Mouse (Mus musculus) forebrain, postnatal 0 days (tissue): Measurements from ENCODE around the gene Unc79. TPM values are rescaled to one million over a fixed set of nuclear protein-coding genes. Genes with fewer than 3 reads are reported as not detected.

Experiments used
- ATAC-seq: fragments of 200-750 bp; cut with Nextera tagmentation; 2 replicates; pipeline ENCODE4 v1.8.0; 2017; ENCODE audit warnings: mild to moderate bottlenecking, moderate library complexity
- DNase-seq: peaks from one replicate; pipeline ENCODE4 v3.0.0-alpha.2; 2015
- H3K27ac ChIP-seq: fragments of 300-500 bp; sonication (generic); 2 replicates; pipeline ENCODE4 v1.5.1; 2014; ENCODE audit warnings: low read depth, mild to moderate bottlenecking, antibody characterized with exemption, low read length, moderate library complexity, mixed read lengths
- H3K27me3 ChIP-seq: fragments of 300-500 bp; sonication (generic); 2 replicates; pipeline ENCODE4 v1.6.1; 2014; ENCODE audit warnings: mild to moderate bottlenecking, low read length, mixed read lengths; ENCODE audit not compliant: insufficient read depth
- H3K36me3 ChIP-seq: fragments of 300-500 bp; sonication (generic); 2 replicates; pipeline ENCODE4 v1.6.1; 2014; ENCODE audit warnings: mild to moderate bottlenecking, moderate library complexity; ENCODE audit not compliant: insufficient read depth
- H3K4me1 ChIP-seq: fragments of 300-500 bp; sonication (generic); 2 replicates; pipeline ENCODE4 v1.6.1; 2014; ENCODE audit warnings: antibody characterized with exemption; ENCODE audit not compliant: insufficient read depth
- H3K4me2 ChIP-seq: fragments of 300-500 bp; sonication (generic); 2 replicates; pipeline ENCODE4 v1.6.1; 2014; ENCODE audit warnings: low read depth, mild to moderate bottlenecking, moderate library complexity
- H3K4me3 ChIP-seq: fragments of 300-500 bp; sonication (generic); 2 replicates; pipeline ENCODE4 v1.5.1; 2014; ENCODE audit warnings: low read depth, low read length, mixed read lengths
- H3K9ac ChIP-seq: fragments of 300-500 bp; sonication (generic); 2 replicates; pipeline ENCODE4 v1.6.1; 2014; ENCODE audit warnings: mild to moderate bottlenecking
- H3K9me3 ChIP-seq: fragments of 300-500 bp; sonication (generic); 2 replicates; pipeline ENCODE4 v1.6.1; 2016; ENCODE audit warnings: low read length
- CTCF ChIP-seq: sonication (generic); IDR thresholded peaks from 2 replicates; pipeline ENCODE4 v1.5.1; 2016; ENCODE audit warnings: antibody characterized with exemption, control low read depth, low read depth
- WGBS: fragments of 180-500 bp; shearing (Covaris S2); extraction: QIAGEN DNeasy Blood & Tissue Kit; methylation state at CpG from one replicate; pipeline ENCODE4 v1.1.7; 2014; 5-methylcytosine and 5-hydroxymethylcytosine counted together
- polyA plus RNA-seq: library from polyadenylated mRNA; unstranded; fragments of >200 nt; fragmentation: Nextera tagmentation; extraction: Ambion mirVana; gene quantifications from 2 replicates; pipeline ENCODE4 v1.2.1, GENCODE M21; 2015
- total RNA-seq: library from RNA; depleted of rRNA; stranded (reverse); fragments of >200 nt; gene quantifications from 2 replicates; pipeline ENCODE4 v1.2.3, GENCODE M21; 2014

Unc79 gene
- total and polyA plus RNA-seq, 2 experiments from 2014 or later = 4.4 to 52.9 TPM

DNA sequence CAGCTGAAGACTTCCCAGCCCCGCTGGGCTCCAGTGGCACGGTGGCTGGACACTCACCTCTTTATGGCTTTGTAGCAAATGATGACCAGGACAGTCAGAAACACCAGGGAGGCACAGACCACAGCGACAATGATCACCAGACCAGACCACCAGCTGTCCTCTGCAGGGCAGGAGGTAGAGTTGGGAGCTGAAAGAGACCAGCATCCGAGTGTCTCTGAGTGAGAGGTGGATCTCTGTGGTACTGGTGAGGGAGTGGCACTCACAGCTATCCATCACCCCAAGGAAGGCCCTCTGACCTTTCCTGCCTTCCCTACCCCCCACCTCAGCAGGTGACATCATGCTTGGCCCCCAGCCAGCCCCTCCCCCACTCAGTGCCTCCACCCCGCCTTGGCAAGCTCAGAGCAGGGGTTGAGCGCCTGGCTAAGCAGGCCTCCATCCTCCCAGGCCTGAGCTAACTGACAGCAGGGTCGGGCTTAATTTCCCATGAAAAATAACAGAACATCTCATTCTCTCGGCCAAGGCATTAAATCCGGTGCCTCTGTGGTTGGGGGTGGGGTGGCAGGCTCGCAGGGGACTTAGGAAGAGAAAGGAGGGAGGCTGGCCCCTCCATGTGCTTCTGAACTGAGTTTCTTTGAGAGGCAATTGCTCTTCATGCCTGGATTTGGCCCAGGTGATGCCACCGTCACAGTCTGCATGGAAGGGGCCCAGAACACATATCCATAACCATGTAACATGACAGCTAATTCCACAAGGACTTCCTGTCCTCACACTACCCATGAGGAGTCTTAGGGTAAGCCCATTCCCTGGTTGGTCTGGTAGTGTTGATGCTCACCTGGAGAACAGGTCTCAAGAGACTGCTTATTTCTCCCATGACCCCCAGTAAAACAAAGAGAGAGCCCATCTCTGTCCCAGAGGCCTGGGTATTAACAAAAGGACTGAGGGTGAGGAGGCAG lies 254.2 kb downstream of the Unc79 start:
- 21% methylated on average over 11 of the region's 11 CpGs for WGBS
- Histone ChIP-seq H3K9me3 (no peaks in the 10 kb centered on the region), H3K27ac (no peak overlapping the region), H3K4me1 (peaks cover 3% of the 10 kb centered on the region; the same call in 1 of the 2 replicates), H3K27me3 (no peaks in the 10 kb centered on the region), H3K9ac (no peak overlapping the region), H3K4me3 (no peak overlapping the region), H3K36me3 (no peaks in the 10 kb centered on the region), H3K4me2 (no peak overlapping the region)
- ATAC-seq (peak; percentile 48; the same call in 1 of the 2 replicates), DNase-seq (no peak)
- TF ChIP-seq CTCF = no peak

DNA sequence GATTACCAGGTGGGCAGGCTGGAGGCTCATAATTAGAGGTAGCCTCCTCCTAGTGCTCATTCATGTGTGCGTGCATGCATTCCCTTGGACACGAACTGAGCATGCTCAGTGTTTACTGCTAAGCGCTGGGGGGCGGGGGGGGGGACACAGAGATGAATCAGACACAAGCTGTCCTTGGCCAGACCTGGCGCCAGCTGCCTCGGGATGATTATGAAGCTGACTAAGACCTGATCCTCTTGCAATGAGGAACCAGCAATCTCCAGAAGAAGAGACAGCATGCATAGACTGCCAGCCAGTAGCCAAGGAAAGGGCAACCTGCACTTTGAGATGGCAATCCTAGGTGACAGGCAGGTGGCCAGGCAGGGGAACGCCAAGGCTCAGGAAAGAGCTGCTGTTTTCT lies 256.9 kb downstream of the Unc79 start:
- H3K27me3 ChIP-seq = no peaks in the 10 kb centered on the region
- H3K36me3 ChIP-seq = no peaks in the 10 kb centered on the region
- no peak for DNase-seq
- H3K4me3 ChIP-seq = no peak overlapping the region
- H3K27ac ChIP-seq = no peak overlapping the region
- H3K4me1 ChIP-seq = peaks cover 3% of the 10 kb centered on the region; the same call in 1 of the 2 replicates
- TF ChIP-seq CTCF = no peak
- ATAC-seq = no peak
- H3K9ac ChIP-seq = no peak overlapping the region
- 66% methylated on average over 7 of the region's 7 CpGs for WGBS
- no peak overlapping the region for H3K4me2 ChIP-seq
- no peaks in the 10 kb centered on the region for H3K9me3 ChIP-seq

DNA sequence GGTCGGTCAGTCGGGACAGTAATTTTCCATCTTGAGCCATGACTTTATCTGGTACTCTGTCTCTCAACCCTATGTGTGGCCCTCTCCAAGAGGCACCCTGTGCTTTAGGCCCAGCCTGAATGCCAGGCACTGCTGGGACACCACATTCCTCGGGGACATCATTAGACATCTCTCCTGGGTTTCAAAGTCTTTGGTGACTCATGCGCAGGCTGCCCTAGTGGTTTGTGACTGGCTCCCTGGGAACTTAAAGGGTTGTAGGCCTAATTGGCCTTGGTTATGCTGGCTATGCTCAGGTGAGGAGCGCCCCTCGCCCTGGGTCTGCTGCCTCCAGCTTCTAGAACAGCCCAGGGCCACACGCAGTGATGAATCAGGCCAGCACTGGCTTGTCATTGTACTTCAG lies 260.9 kb downstream of the Unc79 start:
- H3K4me1 ChIP-seq = 0 out of 2 replicates have a peak, but pooled peaks cover 8% of the 10 kb centered on the region
- no peaks in the 10 kb centered on the region for H3K27me3 ChIP-seq
- H3K36me3 ChIP-seq = no peaks in the 10 kb centered on the region
- H3K27ac ChIP-seq = no peak overlapping the region
- no peak overlapping the region for H3K4me2 ChIP-seq
- TF ChIP-seq CTCF = no peak
- no peak overlapping the region for H3K4me3 ChIP-seq
- DNase-seq (no peak), ATAC-seq (no peak)
- H3K9me3 ChIP-seq = no peaks in the 10 kb centered on the region
- WGBS = 91% methylated on average over 7 of the region's 7 CpGs
- no peak overlapping the region for H3K9ac ChIP-seq

- Histone ChIP-seq H3K4me3 (no peak overlapping the region), H3K27me3 (no peaks in the 10 kb centered on the region), H3K9ac (no peak overlapping the region), H3K4me2 (no peak overlapping the region), H3K27ac (no peak overlapping the region), H3K9me3 (no peaks in the 10 kb centered on the region), H3K36me3 (no peaks in the 10 kb centered on the region), H3K4me1 (0 out of 2 replicates have a peak, but pooled peaks cover 8% of the 10 kb centered on the region)
- ATAC-seq (no peak), DNase-seq (no peak)
- 58% methylated on average over 5 of the region's 5 CpGs for WGBS
- TF ChIP-seq CTCF = no peak
Observed at GRCm38 (mm10) chr12:103211078-103211477, 262.4 kb downstream of the Unc79 start.

DNA sequence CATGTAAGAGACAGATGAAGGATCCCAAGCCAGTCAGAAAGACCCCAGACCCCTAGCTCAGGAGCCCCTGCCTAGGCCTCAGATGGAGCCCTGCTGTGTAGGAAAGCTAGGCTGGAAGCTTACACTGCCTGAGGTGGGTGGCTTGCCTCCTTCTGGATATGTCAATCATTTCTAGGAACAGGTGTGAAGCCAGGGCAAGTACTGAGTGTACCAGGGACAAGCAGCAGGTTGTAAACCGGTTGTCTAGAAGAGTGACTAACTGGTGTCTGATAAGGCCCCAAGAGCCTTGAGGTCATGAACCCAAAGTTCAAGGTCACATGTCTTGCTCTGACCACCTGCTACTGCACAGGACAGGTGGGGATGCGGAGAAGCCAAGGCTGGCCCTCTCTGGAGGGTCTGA lies 264.9 kb downstream of the Unc79 start:
- H3K27me3 ChIP-seq = no peaks in the 10 kb centered on the region
- no peak for DNase-seq
- H3K4me2 ChIP-seq = no peak overlapping the region
- TF ChIP-seq CTCF = no peak
- no peaks in the 10 kb centered on the region for H3K9me3 ChIP-seq
- H3K36me3 ChIP-seq = no peaks in the 10 kb centered on the region
- H3K27ac ChIP-seq = no peak overlapping the region
- H3K4me1 ChIP-seq = 0 out of 2 replicates have a peak, but pooled peaks cover 8% of the 10 kb centered on the region
- no peak for ATAC-seq
- H3K4me3 ChIP-seq = no peak overlapping the region
- 93% methylated on average over 2 of the region's 2 CpGs for WGBS
- no peak overlapping the region for H3K9ac ChIP-seq

DNA sequence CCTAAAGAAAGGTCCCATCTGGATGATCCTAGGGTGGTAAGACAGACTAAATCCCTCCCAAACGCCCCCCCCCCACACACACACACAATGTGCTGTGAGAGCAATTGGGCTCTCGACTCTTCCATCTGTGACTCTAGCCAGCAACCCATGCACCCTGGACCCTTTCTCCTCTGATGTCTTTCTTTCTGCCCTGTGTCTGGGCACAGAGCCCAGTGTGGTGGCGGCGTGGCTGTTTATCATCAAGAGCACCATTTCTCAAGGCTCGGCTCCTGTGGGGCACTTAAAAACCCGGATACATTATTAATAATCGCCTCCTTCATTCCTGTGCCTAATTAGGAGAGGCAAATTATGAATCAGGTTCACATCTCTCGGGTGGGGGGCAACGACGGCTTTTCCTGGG lies 265.6 kb downstream of the Unc79 start:
- 16% methylated on average over 10 of the region's 10 CpGs for WGBS
- no peaks in the 10 kb centered on the region for H3K9me3 ChIP-seq
- H3K27me3 ChIP-seq = no peaks in the 10 kb centered on the region
- ATAC-seq (peak; percentile 83), DNase-seq (peak; percentile 50)
- no peaks in the 10 kb centered on the region for H3K36me3 ChIP-seq
- no peak overlapping the region for H3K27ac ChIP-seq
- H3K9ac ChIP-seq = no peak overlapping the region
- H3K4me1 ChIP-seq = 0 out of 2 replicates have a peak, but pooled peaks cover 8% of the 10 kb centered on the region
- no peak overlapping the region for H3K4me3 ChIP-seq
- TF ChIP-seq CTCF = no peak
- H3K4me2 ChIP-seq = no peak overlapping the region

- H3K9me3 ChIP-seq = no peaks in the 10 kb centered on the region
- no peak overlapping the region for H3K9ac ChIP-seq
- H3K4me1 ChIP-seq = 0 out of 2 replicates have a peak, but pooled peaks cover 8% of the 10 kb centered on the region
- no peak overlapping the region for H3K4me3 ChIP-seq
- no peak for TF ChIP-seq CTCF
- WGBS = 89% methylated on average over 2 of the region's 2 CpGs
- no peak overlapping the region for H3K27ac ChIP-seq
- no peaks in the 10 kb centered on the region for H3K27me3 ChIP-seq
- DNase-seq (no peak), ATAC-seq (0 out of 2 replicates have a peak, but pooled peaks have one; percentile 10)
- H3K4me2 ChIP-seq = no peak overlapping the region
- no peaks in the 10 kb centered on the region for H3K36me3 ChIP-seq
Observed at GRCm38 (mm10) chr12:103214797-103215196, 266.1 kb downstream of the Unc79 start.
